ENCODE assay signal across 8 mouse cellular contexts in the genomic region with DNA sequence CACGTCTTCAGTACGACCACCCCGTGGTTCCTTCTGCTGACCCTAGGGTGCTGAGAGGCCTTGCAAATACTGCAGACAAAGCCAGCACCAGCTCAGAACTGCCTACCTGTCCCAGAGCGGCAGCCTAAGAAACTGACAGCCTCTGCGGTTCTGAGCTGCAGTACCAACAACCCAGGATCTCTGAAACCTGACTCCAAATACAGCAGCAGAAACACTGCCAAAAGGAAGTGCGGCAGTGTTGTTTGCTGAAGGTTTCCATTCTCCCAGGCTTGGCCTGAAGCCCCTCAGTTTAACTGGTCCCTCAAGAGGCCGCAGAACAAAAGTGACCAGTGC. TPM values are rescaled to one million over a fixed set of nuclear protein-coding genes. Genes with fewer than 3 reads are reported as not detected.
A peak's percentile ranks its signal among the peaks of the same experiment; 100 is the strongest.
DNase-seq lines count a peak whose midpoint lies in the region.

No protein-coding gene starts in this region.

- DNase-seq in adrenal gland, adult 2 months: peak; percentile 38
- no peak for DNase-seq in adrenal gland, adult 18-20 months (ENCODE audit: low spot score in 2 of 2)
- peak; percentile 71 for DNase-seq in brain, adult 2 months (ENCODE audit: low read depth, low spot score)
- DNase-seq in heart, adult 9 months (ENCODE audit: low spot score in 2 of 2): peak; percentile 34
- peak; percentile 22 to 26 for DNase-seq in kidney, adult 8-10 months
- DNase-seq in lung, postnatal 36 days: peak; percentile 54
- no peak for DNase-seq in layer of hippocampus, adult 8-10 months (ENCODE audit: low spot score in 2 of 2)
- no peak for DNase-seq in natural killer cell, adult 2 months (ENCODE audit: low spot score in 2 of 2)

RNA-seq across cellular contexts. Expression of a gene that starts 1.3 kb away (rescaled TPM):
- total RNA-seq in adrenal gland, adult 2 months (2021): 10 to 100 TPM; 17.1 to 24.2 TPM
- polyA plus RNA-seq in adrenal gland, adult 2 months (2012; rRNA removed): 89.2 and 99.6 TPM in 2 replicates
- 10 to 100 TPM; 20.2 to 25.8 TPM for total RNA-seq in adrenal gland, adult 18-20 months (2021)
- total RNA-seq in layer of hippocampus, adult 8-10 months (2022): 10 to 100 TPM; 55.5 to 66.1 (median 63.2) TPM

RNA-seq across cellular contexts. Expression of a gene that starts 3.6 kb away (rescaled TPM):
- total RNA-seq in adrenal gland, adult 2 months (2021): 10 to 100 TPM; 44.0 to 44.4 TPM
- 15.9 and 22.6 TPM in 2 replicates for polyA plus RNA-seq in adrenal gland, adult 2 months (2012; rRNA removed)
- total RNA-seq in adrenal gland, adult 18-20 months (2021): 10 to 100 TPM; 47.4 to 52.2 TPM
- 10 to 100 TPM; 85.2 to 99.0 (median 92.5) TPM for total RNA-seq in layer of hippocampus, adult 8-10 months (2022)

Comparison
In these comparisons a context has a peak if more than half of its experiments do, and no peak if none do; other contexts are left out.
1. DNase-seq: peak in adrenal gland, adult 2 months (single experiment), brain, adult 2 months (single experiment), heart, adult 9 months (2 of 2), kidney, adult 8-10 months (2 of 2) and lung, postnatal 36 days (single experiment); none in adrenal gland, adult 18-20 months (0 of 2), layer of hippocampus, adult 8-10 months (0 of 2) and natural killer cell, adult 2 months (0 of 2).